ENCODE assay signal across 30 mouse cellular contexts in genomic region chr19:28561697-28562002, GRCm38 (mm10).
DNase-seq lines count a peak whose midpoint lies in the region; ATAC-seq and TF ChIP-seq lines count a peak whose summit lies in the region.
"Had no signal": no experiment of that assay in that cellular context is flagged by ENCODE, and none has a peak within 500 bp of the region (broad histone marks: within the 10 kb centered on the region; RNA-seq: fewer than 3 reads in every experiment).

No protein-coding gene starts in this region.

- H3K9me3 ChIP-seq in kidney, embryonic 15.5 days (replicated peaks) = no peaks in the 10 kb centered on the region
- H3K9me3 ChIP-seq in midbrain, embryonic 11.5 days (ENCODE audit: control insufficient read depth, low read length) = no peaks in the 10 kb centered on the region
- H3K9me3 ChIP-seq in midbrain, postnatal 0 days (ENCODE audit: low read length) = no peaks in the 10 kb centered on the region
- H3K9me3 ChIP-seq: embryonic facial prominence, embryonic 10.5 days; embryonic facial prominence, embryonic 15.5 days; forebrain, embryonic 13.5 days; heart, embryonic 12.5 days; hindbrain, embryonic 15.5 days; liver, embryonic 13.5 days; neural tube, embryonic 12.5 days had no signal

- no peaks in the 10 kb centered on the region for H3K27me3 ChIP-seq in kidney, embryonic 15.5 days
- no peaks in the 10 kb centered on the region for H3K27me3 ChIP-seq in midbrain, embryonic 11.5 days (ENCODE audit: control insufficient read depth, insufficient read depth, low read length)
- H3K27me3 ChIP-seq in midbrain, postnatal 0 days (ENCODE audit: insufficient read depth, low read length) = no peaks in the 10 kb centered on the region
- H3K27me3 ChIP-seq: embryonic facial prominence, embryonic 15.5 days; heart, embryonic 12.5 days; hindbrain, embryonic 15.5 days; liver, embryonic 13.5 days; neural tube, embryonic 12.5 days; Patski had no signal

- H3K9ac ChIP-seq in kidney, embryonic 15.5 days = no peak overlapping the region
- no peak overlapping the region for H3K9ac ChIP-seq in midbrain, embryonic 11.5 days (ENCODE audit: low read length)
- no peak overlapping the region for H3K9ac ChIP-seq in midbrain, postnatal 0 days (replicated peaks; ENCODE audit: low read length, poor library complexity, severe bottlenecking)
- H3K9ac ChIP-seq: embryonic facial prominence, embryonic 15.5 days; forebrain, embryonic 13.5 days; heart, embryonic 12.5 days; hindbrain, embryonic 15.5 days; liver, embryonic 13.5 days; neural tube, embryonic 12.5 days had no signal

- no peak for TF ChIP-seq CTCF in midbrain, postnatal 0 days (IDR thresholded peaks at IDR 0.05)

- peaks cover 54% of the 10 kb centered on the region for H3K4me1 ChIP-seq in kidney, embryonic 15.5 days
- H3K4me1 ChIP-seq in midbrain, embryonic 11.5 days (ENCODE audit: control insufficient read depth, insufficient read depth, low read length) = peaks cover 16% of the 10 kb centered on the region
- H3K4me1 ChIP-seq in midbrain, postnatal 0 days (ENCODE audit: insufficient read depth, low read length) = 0 out of 2 replicates have a peak, but pooled peaks cover 3% of the 10 kb centered on the region

- DNase-seq in heart, adult 11 months = peak; percentile 74
- DNase-seq in heart, adult 18-20 months = no peak
- no peak for DNase-seq in kidney, adult 9 months
- peak; percentile 14 for DNase-seq in midbrain, embryonic 11.5 days (ENCODE audit: low spot score, missing footprints)
- no peak for DNase-seq in midbrain, postnatal 0 days (ENCODE audit: low spot score)
- no peak for DNase-seq in frontal cortex, postnatal 36 days (ENCODE audit: low spot score in 2 of 2)
- DNase-seq: adrenal gland, postnatal 10 days; cerebellum, adult 8-10 months; cerebellum, postnatal 25 days; gastrocnemius, postnatal 25 days; heart, adult 2 months; heart, postnatal 4 days; liver, embryonic 13.5 days; lung, adult 18-20 months; right cerebral cortex, postnatal 4 days; thymus, adult 2 months; thymus, postnatal 36 days had no signal

- peak overlapping the region; percentile 93 for H3K27ac ChIP-seq in kidney, embryonic 15.5 days
- H3K27ac ChIP-seq in midbrain, embryonic 11.5 days (ENCODE audit: low read depth, low read length) = no peak overlapping the region
- no peak overlapping the region for H3K27ac ChIP-seq in midbrain, postnatal 0 days (ENCODE audit: low read depth, low read length)
- H3K27ac ChIP-seq: forebrain, embryonic 13.5 days; heart, adult 2 months; hindbrain, embryonic 15.5 days; liver, embryonic 13.5 days; macrophage; neural tube, embryonic 12.5 days; stomach, postnatal 0 days had no signal

- H3K4me2 ChIP-seq in kidney, embryonic 15.5 days = no peak overlapping the region; the same call in 1 of the 2 replicates
- H3K4me2 ChIP-seq in midbrain, embryonic 11.5 days = no peak overlapping the region
- H3K4me2 ChIP-seq in midbrain, postnatal 0 days (ENCODE audit: low read depth, low read length, poor library complexity, severe bottlenecking) = no peak overlapping the region
- H3K4me2 ChIP-seq: embryonic facial prominence, embryonic 15.5 days; forebrain, embryonic 13.5 days; heart, embryonic 12.5 days; hindbrain, embryonic 15.5 days; liver, embryonic 13.5 days; neural tube, embryonic 12.5 days had no signal

- no peaks in the 10 kb centered on the region for H3K36me3 ChIP-seq in kidney, embryonic 15.5 days
- no peaks in the 10 kb centered on the region for H3K36me3 ChIP-seq in midbrain, embryonic 11.5 days (ENCODE audit: control insufficient read depth, insufficient read depth, low read length)
- H3K36me3 ChIP-seq in midbrain, postnatal 0 days (ENCODE audit: insufficient read depth, low read length) = no peaks in the 10 kb centered on the region
- H3K36me3 ChIP-seq: embryonic facial prominence, embryonic 10.5 days; embryonic facial prominence, embryonic 15.5 days; heart, embryonic 12.5 days; hindbrain, embryonic 15.5 days; liver, embryonic 13.5 days; neural tube, embryonic 12.5 days had no signal

- no peak overlapping the region for H3K4me3 ChIP-seq in kidney, embryonic 15.5 days (replicated peaks)
- H3K4me3 ChIP-seq in midbrain, embryonic 11.5 days (ENCODE audit: low read depth, low read length) = no peak overlapping the region
- no peak overlapping the region for H3K4me3 ChIP-seq in midbrain, postnatal 0 days (ENCODE audit: low read depth, low read length)
- H3K4me3 ChIP-seq: embryonic facial prominence, embryonic 10.5 days; embryonic facial prominence, embryonic 15.5 days; forebrain, embryonic 13.5 days; heart, adult 2 months; heart, embryonic 12.5 days; hindbrain, embryonic 15.5 days; liver, embryonic 13.5 days; myocyte; neural tube, embryonic 12.5 days had no signal

- ATAC-seq in kidney, embryonic 15.5 days (replicated peaks; ENCODE audit: low FRiP score) = no peak
- no peak for ATAC-seq in midbrain, embryonic 11.5 days (ENCODE audit: low FRiP score)
- no peak for ATAC-seq in midbrain, postnatal 0 days (ENCODE audit: low FRiP score)
- ATAC-seq: inflammation-experienced regulatory T-cells, adult 6 months; midbrain, embryonic 16.5 days had no signal

Comparison
In these comparisons a context has a peak if more than half of its experiments do, and no peak if none do; other contexts are left out.
1. DNase-seq: peak in heart, adult 11 months (single experiment) and midbrain, embryonic 11.5 days (single experiment); none in heart, adult 18-20 months (0 of 2), kidney, adult 9 months (single experiment), midbrain, postnatal 0 days (single experiment) and frontal cortex, postnatal 36 days (0 of 2).